Mouse (Mus musculus) embryonic facial prominence, embryonic 14.5 days (tissue): ENCODE measurements around the gene Anp32e. TPM values are rescaled to one million over a fixed set of nuclear protein-coding genes. Genes with fewer than 3 reads are reported as not detected.
"Not testable (repeated sequence)": the region's sequence is repeated elsewhere in the genome, so short reads cannot be mapped to it uniquely, and the experiment has no call there.

Source experiments
- ATAC-seq: fragments of 200-750 bp; cut with Nextera tagmentation; 2 replicates; pipeline ENCODE4 v1.8.0; 2017; ENCODE audit warnings: low read depth, moderate number of reproducible peaks, moderate TSS enrichment
- DNase-seq: peaks from one replicate; pipeline ENCODE4 v3.0.0-alpha.2; 2015; ENCODE audit warnings: low spot score
- H3K27ac ChIP-seq: fragments of 300-500 bp; sonication (generic); replicated peaks from 2 replicates; pipeline ENCODE4 v1.5.1; 2014; ENCODE audit warnings: low read depth, mild to moderate bottlenecking, low read length, moderate library complexity
- H3K27me3 ChIP-seq: fragments of 300-500 bp; sonication (generic); replicated peaks from 2 replicates; pipeline ENCODE4 v1.6.1; 2014; ENCODE audit warnings: low read length; ENCODE audit not compliant: control insufficient read depth, insufficient read depth
- H3K36me3 ChIP-seq: fragments of 300-500 bp; sonication (generic); 2 replicates; pipeline ENCODE4 v1.6.1; 2014; ENCODE audit warnings: low read length, mixed read lengths; ENCODE audit not compliant: control insufficient read depth, insufficient read depth
- H3K4me1 ChIP-seq: fragments of 300-500 bp; sonication (generic); 2 replicates; pipeline ENCODE4 v1.6.1; 2014; ENCODE audit warnings: antibody characterized with exemption, low read length; ENCODE audit not compliant: control insufficient read depth, insufficient read depth
- H3K4me2 ChIP-seq: fragments of 300-500 bp; sonication (generic); 2 replicates; pipeline ENCODE4 v1.6.1; 2014; ENCODE audit warnings: low read depth, mild to moderate bottlenecking, low read length, moderate library complexity, mixed read lengths
- H3K4me3 ChIP-seq: fragments of 300-500 bp; sonication (generic); 2 replicates; pipeline ENCODE4 v1.5.1; 2014; ENCODE audit warnings: low read depth, mild to moderate bottlenecking, low read length
- H3K9ac ChIP-seq: fragments of 300-500 bp; sonication (generic); 2 replicates; pipeline ENCODE4 v1.6.1; 2014; ENCODE audit warnings: low read depth, mild to moderate bottlenecking, low read length, moderate library complexity, mixed read lengths
- H3K9me3 ChIP-seq: fragments of 300-500 bp; sonication (generic); 2 replicates; pipeline ENCODE4 v1.6.1; 2016; ENCODE audit warnings: low read length; ENCODE audit not compliant: control insufficient read depth
- WGBS: fragments of 180-500 bp; shearing (Covaris S2); extraction: QIAGEN DNeasy Blood & Tissue Kit; methylation state at CpG from one replicate; pipeline ENCODE4 v1.1.7; 2014; 5-methylcytosine and 5-hydroxymethylcytosine counted together
- polyA plus RNA-seq: library from polyadenylated mRNA; unstranded; fragments of >200 nt; fragmentation: Nextera tagmentation; extraction: Ambion mirVana; gene quantifications from 2 replicates; pipeline ENCODE4 v1.2.1, GENCODE M21; 2014

The Anp32e gene
- polyA plus RNA-seq, 1 experiment from 2014 or later = 62.6 TPM

- Histone ChIP-seq H3K4me1 (peaks cover 2% of the 10 kb centered on the region; the same call in 1 of the 2 replicates), H3K27ac (no peak overlapping the region), H3K27me3 (no peaks in the 10 kb centered on the region), H3K36me3 (no peaks in the 10 kb centered on the region), H3K4me2 (no peak overlapping the region), H3K4me3 (no peak overlapping the region), H3K9me3 (no peaks in the 10 kb centered on the region), H3K9ac (no peak overlapping the region)
- ATAC-seq (no peak), DNase-seq (no peak)
- 95% methylated on average over 5 of the region's 5 CpGs for WGBS
Measured at GRCm38 (mm10) chr3:95955318-95955717, 26.3 kb downstream of the Anp32e start.

GRCm38 (mm10) chr3:95957359-95958148 is 28.5 kb downstream of the Anp32e start:
- H3K36me3 ChIP-seq = no peaks in the 10 kb centered on the region
- no peak overlapping the region for H3K4me2 ChIP-seq
- H3K4me3 ChIP-seq = no peak overlapping the region
- no peak for ATAC-seq
- H3K9me3 ChIP-seq = no peaks in the 10 kb centered on the region
- no peaks in the 10 kb centered on the region for H3K4me1 ChIP-seq
- H3K27me3 ChIP-seq = no peaks in the 10 kb centered on the region
- 60% methylated on average over 8 of the region's 8 CpGs for WGBS
- H3K9ac ChIP-seq = no peak overlapping the region
- peak; percentile 71 for DNase-seq
- no peak overlapping the region for H3K27ac ChIP-seq

GRCm38 (mm10) chr3:95959082-95959481 is 30.0 kb downstream of the Anp32e start:
- Histone ChIP-seq H3K27me3 (no peaks in the 10 kb centered on the region), H3K9me3 (no peaks in the 10 kb centered on the region), H3K36me3 (no peaks in the 10 kb centered on the region), H3K27ac (no peak overlapping the region), H3K4me2 (no peak overlapping the region), H3K4me3 (no peak overlapping the region), H3K9ac (no peak overlapping the region), H3K4me1 (no peaks in the 10 kb centered on the region)
- ATAC-seq (no peak), DNase-seq (no peak)
- WGBS = 71% methylated on average over 5 of the region's 5 CpGs

GRCm38 (mm10) chr3:95959807-95960206 is 30.8 kb downstream of the Anp32e start:
- Histone ChIP-seq H3K36me3 (no peaks in the 10 kb centered on the region), H3K4me2 (no peak overlapping the region), H3K4me1 (no peaks in the 10 kb centered on the region), H3K9ac (no peak overlapping the region), H3K27ac (no peak overlapping the region), H3K9me3 (no peaks in the 10 kb centered on the region), H3K27me3 (no peaks in the 10 kb centered on the region), H3K4me3 (no peak overlapping the region)
- 93% methylated on average over 1 of the region's 1 CpGs for WGBS
- ATAC-seq (no peak), DNase-seq (no peak)

- not testable (repeated sequence) for H3K36me3 ChIP-seq, H3K27me3 ChIP-seq, H3K4me1 ChIP-seq, ATAC-seq, H3K4me2 ChIP-seq, H3K9me3 ChIP-seq, H3K4me3 ChIP-seq, H3K9ac ChIP-seq, H3K27ac ChIP-seq
- WGBS = 69% methylated on average over 8 of the region's 8 CpGs
- peak; percentile 36 for DNase-seq
Measured at GRCm38 (mm10) chr3:95962182-95962581, 33.1 kb downstream of the Anp32e start.

- H3K36me3 ChIP-seq = no peaks in the 10 kb centered on the region
- H3K9ac ChIP-seq = no peak overlapping the region
- H3K27me3 ChIP-seq = no peaks in the 10 kb centered on the region
- 17% methylated on average over 2 of the region's 2 CpGs for WGBS
- no peaks in the 10 kb centered on the region for H3K9me3 ChIP-seq
- no peak overlapping the region for H3K27ac ChIP-seq
- no peak overlapping the region for H3K4me3 ChIP-seq
- H3K4me1 ChIP-seq = no peaks in the 10 kb centered on the region
- H3K4me2 ChIP-seq = no peak overlapping the region
- no peak for DNase-seq
- no peak for ATAC-seq
Measured at GRCm38 (mm10) chr3:95963230-95963629, 34.2 kb downstream of the Anp32e start.

- Histone ChIP-seq H3K4me3 (no peak overlapping the region), H3K9me3 (no peaks in the 10 kb centered on the region), H3K27ac (no peak overlapping the region), H3K9ac (no peak overlapping the region), H3K4me1 (no peaks in the 10 kb centered on the region), H3K36me3 (no peaks in the 10 kb centered on the region), H3K4me2 (no peak overlapping the region), H3K27me3 (no peaks in the 10 kb centered on the region)
- ATAC-seq = no peak
- DNase-seq = no peak
- 43% methylated on average over 4 of the region's 4 CpGs for WGBS
Measured at GRCm38 (mm10) chr3:95963681-95964080, 34.6 kb downstream of the Anp32e start.

GRCm38 (mm10) chr3:95965518-95966451 is 36.7 kb downstream of the Anp32e start:
- Histone ChIP-seq H3K4me2 (peak overlapping the region; percentile 19), H3K9ac (0 out of 2 replicates have a peak overlapping the region, but pooled peaks have one; percentile 20), H3K9me3 (no peaks in the 10 kb centered on the region), H3K36me3 (no peaks in the 10 kb centered on the region), H3K27ac (no peak overlapping the region), H3K4me3 (no peak overlapping the region), H3K27me3 (no peaks in the 10 kb centered on the region), H3K4me1 (no peaks in the 10 kb centered on the region)
- peak; percentile 51 for ATAC-seq
- peak; percentile 67 for DNase-seq
- 6% methylated on average over 7 of the region's 7 CpGs for WGBS
